Mouse (Mus musculus) MEL (cell line): ENCODE measurements at regions not wholly inside any gene's neighbourhood (a gene's known extent, or its start where the extent isn't known, plus 50 kb on each side); places are given as distances from the start of the nearest gene placed in this dataset.

Experiments
- DNase-seq: peaks from one replicate; pipeline ENCODE4 v3.0.0; 2011; ENCODE audit warnings: low read depth, low spot score
- H3K27ac ChIP-seq: 2 replicates; pipeline ENCODE4 v1.5.1; 2012; ENCODE audit warnings: low read depth, mild to moderate bottlenecking, control low read depth, low read length, moderate library complexity; ENCODE audit not compliant: control insufficient read depth
- H3K27me3 ChIP-seq, 2 experiments: fragments of 150-350 bp in 1 of 2; sonication (generic) in 1 of 2; 2 replicates each; pipeline ENCODE4 v1.6.1; 2012; ENCODE audit warnings: low read length in 2 of 2, mild to moderate bottlenecking in 2 of 2, improper control_type of control experiment in 1 of 2, moderate library complexity in 1 of 2; ENCODE audit not compliant: insufficient read depth in 2 of 2, control insufficient read depth in 1 of 2
- H3K36me3 ChIP-seq, 2 experiments: 2 replicates each; pipeline ENCODE4 v1.6.1; 2012 to 2014; ENCODE audit warnings: low read length in 2 of 2, improper control_type of control experiment in 1 of 2, inconsistent platforms in 1 of 2, mild to moderate bottlenecking in 1 of 2; ENCODE audit not compliant: insufficient read depth in 2 of 2, control insufficient read depth in 1 of 2
- H3K4me1 ChIP-seq, 2 experiments: fragments of 150-350 bp in 1 of 2; sonication (generic) in 1 of 2; 2 replicates each; pipeline ENCODE4 v1.6.1; 2012; ENCODE audit warnings: low read length in 2 of 2, improper control_type of control experiment in 1 of 2, mild to moderate bottlenecking in 1 of 2; ENCODE audit not compliant: insufficient read depth in 2 of 2, control insufficient read depth in 1 of 2
- H3K4me3 ChIP-seq, 2 experiments: fragments of 150-350 bp in 1 of 2; sonication (generic) in 1 of 2; 2 replicates each; pipeline ENCODE4 v1.5.1; 2012; ENCODE audit warnings: low read depth in 2 of 2, low read length in 2 of 2, mild to moderate bottlenecking in 2 of 2, moderate library complexity in 2 of 2, control low read depth in 1 of 2, improper control_type of control experiment in 1 of 2; ENCODE audit not compliant: control insufficient read depth in 1 of 2, insufficient read depth in 1 of 2
- H3K79me2 ChIP-seq: 2 replicates; pipeline ENCODE4 v1.6.1; 2012; ENCODE audit warnings: mild to moderate bottlenecking, low read length, moderate library complexity; ENCODE audit not compliant: control insufficient read depth, poor library complexity, insufficient read depth
- H3K9ac ChIP-seq: 2 replicates; pipeline ENCODE4 v1.6.1; 2012; ENCODE audit warnings: low read depth, mild to moderate bottlenecking, control low read depth, low read length, moderate library complexity; ENCODE audit not compliant: control insufficient read depth, poor library complexity, severe bottlenecking
- H3K9me3 ChIP-seq: fragments of 150-350 bp; sonication (generic); replicated peaks from 2 replicates; pipeline ENCODE4 v1.6.1; 2012; ENCODE audit warnings: mild to moderate bottlenecking, low read length, improper control_type of control experiment, moderate library complexity; ENCODE audit not compliant: insufficient read depth
- ELF1 ChIP-seq: IDR thresholded peaks from 2 replicates; pipeline ENCODE4 v1.6.1; 2014; ENCODE audit warnings: low read depth, mild to moderate bottlenecking, inconsistent platforms, low read length, improper control_type of control experiment, moderate library complexity
- EP300 ChIP-seq, 2 experiments: IDR thresholded peaks; 2 replicates each; pipeline ENCODE4 v1.6.1; 2011; ENCODE audit warnings: improper control_type of control experiment in 2 of 2, low read length in 2 of 2, low read depth in 1 of 2, mild to moderate bottlenecking in 1 of 2
- ETS1 ChIP-seq: IDR thresholded peaks from 2 replicates; pipeline ENCODE4 v1.6.1; 2012; ENCODE audit warnings: low read depth, mild to moderate bottlenecking, inconsistent platforms, low read length, improper control_type of control experiment, moderate library complexity
- GABPA ChIP-seq: IDR thresholded peaks from 2 replicates; pipeline ENCODE4 v1.6.1; 2012; ENCODE audit warnings: low read depth, mild to moderate bottlenecking, inconsistent platforms, low read length, improper control_type of control experiment, moderate library complexity
- GATA1 ChIP-seq: IDR thresholded peaks from 2 replicates; pipeline ENCODE4 v1.6.1; 2011; ENCODE audit warnings: low read depth, low read length, improper control_type of control experiment
- MAX ChIP-seq: IDR thresholded peaks from 2 replicates; pipeline ENCODE4 v1.6.1; 2011; ENCODE audit warnings: low read length, improper control_type of control experiment
- MAZ ChIP-seq: IDR thresholded peaks from 2 replicates; pipeline ENCODE4 v1.6.1; 2012; ENCODE audit warnings: low read depth, mild to moderate bottlenecking, inconsistent platforms, low read length, improper control_type of control experiment
- MEF2A ChIP-seq: IDR thresholded peaks from 2 replicates; pipeline ENCODE4 v1.6.1; 2014; ENCODE audit warnings: low read depth, mild to moderate bottlenecking, inconsistent platforms, low read length, improper control_type of control experiment; ENCODE audit not compliant: poor library complexity, insufficient replicate concordance, severe bottlenecking; ENCODE audit errors: extremely low read depth
- MXI1 ChIP-seq: IDR thresholded peaks from 2 replicates; pipeline ENCODE4 v1.6.1; 2011; ENCODE audit warnings: mild to moderate bottlenecking, low read depth, low read length, improper control_type of control experiment
- NELFE ChIP-seq: IDR thresholded peaks from 2 replicates; pipeline ENCODE4 v1.6.1; 2011; ENCODE audit warnings: low read depth, low read length, improper control_type of control experiment
- SIN3A ChIP-seq: IDR thresholded peaks from 2 replicates; pipeline ENCODE4 v1.6.1; 2012; ENCODE audit warnings: low read length, improper control_type of control experiment, inconsistent platforms
- SMC3 ChIP-seq: IDR thresholded peaks from 2 replicates; pipeline ENCODE4 v1.6.1; 2011; ENCODE audit warnings: low read depth, low read length, improper control_type of control experiment
- USF1 ChIP-seq: IDR thresholded peaks from 2 replicates; pipeline ENCODE4 v1.6.1; 2014; ENCODE audit warnings: low read depth, mild to moderate bottlenecking, inconsistent platforms, low read length, improper control_type of control experiment, moderate library complexity
- USF2 ChIP-seq, 2 experiments: IDR thresholded peaks; 2 replicates each; pipeline ENCODE4 v1.6.1; 2011 to 2012; ENCODE audit warnings: improper control_type of control experiment in 2 of 2, low read length in 2 of 2, borderline replicate concordance in 1 of 2, inconsistent platforms in 1 of 2, low read depth in 1 of 2, mild to moderate bottlenecking in 1 of 2; ENCODE audit not compliant: insufficient read depth in 1 of 2
- ZC3H11A ChIP-seq: IDR thresholded peaks from 2 replicates; pipeline ENCODE4 v1.6.1; 2012; ENCODE audit warnings: low read depth, mild to moderate bottlenecking, inconsistent platforms, low read length, improper control_type of control experiment
- ZNF384 ChIP-seq: IDR thresholded peaks from 2 replicates; pipeline ENCODE4 v1.6.1; 2012; ENCODE audit warnings: low read depth, mild to moderate bottlenecking, inconsistent platforms, low read length, improper control_type of control experiment

- no peaks in the 10 kb centered on the region for H3K4me1 ChIP-seq
- TF ChIP-seq NELFE (no peak), ETS1 (no peak), ZNF384 (no peak), SIN3A (no peak), GABPA (no peak), MEF2A (no peak)
- H3K27me3 ChIP-seq = no peaks in the 10 kb centered on the region
- no peaks in the 10 kb centered on the region for H3K9me3 ChIP-seq
- no peak for DNase-seq
- no peak overlapping the region for H3K27ac ChIP-seq
- no peaks in the 10 kb centered on the region for H3K79me2 ChIP-seq
- no peak overlapping the region for H3K9ac ChIP-seq
- no peaks in the 10 kb centered on the region for H3K36me3 ChIP-seq
- no peak overlapping the region for H3K4me3 ChIP-seq
Observed at GRCm38 (mm10) chr4:75529607-75530006, 251.5 kb upstream of the Dmac1 start.

GRCm38 (mm10) chr4:75517459-75518158 is 239.5 kb upstream of the Dmac1 start:
- Histone ChIP-seq H3K79me2 (no peaks in the 10 kb centered on the region), H3K27me3 (no peaks in the 10 kb centered on the region), H3K9ac (no peak overlapping the region), H3K36me3 (no peaks in the 10 kb centered on the region), H3K4me3 (no peak overlapping the region), H3K9me3 (no peaks in the 10 kb centered on the region), H3K27ac (no peak overlapping the region), H3K4me1 (no peaks in the 10 kb centered on the region)
- no peak for DNase-seq
- TF ChIP-seq MXI1 (no peak), ELF1 (no peak), SMC3 (no peak), GATA1 (no peak), EP300 (IDR thresholded peaks at IDR 0.05; ENCODE audit: low read depth in 1 of 2, low read length in 2 of 2) (no peak), ZNF384 (no peak), ZC3H11A (no peak), USF1 (no peak), USF2 (IDR thresholded peaks at IDR 0.05; ENCODE audit: borderline replicate concordance in 1 of 2, insufficient read depth in 1 of 2, low read depth in 1 of 2, low read length in 2 of 2) (no peak), MEF2A (no peak), MAZ (no peak), MAX (no peak)
